Mouse (Mus musculus) neural tube, embryonic 13.5 days (tissue): Measurements from ENCODE around the gene Kifap3. TPM values are rescaled to one million over a fixed set of nuclear protein-coding genes. Genes with fewer than 3 reads are reported as not detected.

ENCODE experiments used
- ATAC-seq: fragments of 200-750 bp; cut with Nextera tagmentation; 2 replicates; pipeline ENCODE4 v1.8.0; 2017; ENCODE audit warnings: low read depth, mild to moderate bottlenecking, moderate TSS enrichment, moderate library complexity
- H3K27ac ChIP-seq: fragments of 300-500 bp; sonication (generic); replicated peaks from 2 replicates; pipeline ENCODE4 v1.5.1; 2015; ENCODE audit warnings: moderate library complexity, mild to moderate bottlenecking, inconsistent platforms
- H3K27me3 ChIP-seq: fragments of 300-500 bp; sonication (generic); 2 replicates; pipeline ENCODE4 v1.6.1; 2015; ENCODE audit warnings: mild to moderate bottlenecking, inconsistent platforms
- H3K36me3 ChIP-seq: fragments of 300-500 bp; sonication (generic); 2 replicates; pipeline ENCODE4 v1.6.1; 2015; ENCODE audit warnings: mild to moderate bottlenecking, inconsistent platforms
- H3K4me1 ChIP-seq: fragments of 300-500 bp; sonication (generic); replicated peaks from 2 replicates; pipeline ENCODE4 v1.6.1; 2015; ENCODE audit warnings: inconsistent platforms
- H3K4me2 ChIP-seq: fragments of 300-500 bp; sonication (generic); 2 replicates; pipeline ENCODE4 v1.6.1; 2015; ENCODE audit warnings: inconsistent platforms, mild to moderate bottlenecking, moderate library complexity
- H3K4me3 ChIP-seq: fragments of 300-500 bp; sonication (generic); 2 replicates; pipeline ENCODE4 v1.5.1; 2015; ENCODE audit warnings: mild to moderate bottlenecking, inconsistent platforms
- H3K9ac ChIP-seq: fragments of 300-500 bp; sonication (generic); 2 replicates; pipeline ENCODE4 v1.6.1; 2015; ENCODE audit warnings: moderate library complexity, mild to moderate bottlenecking, inconsistent platforms
- H3K9me3 ChIP-seq: fragments of 300-500 bp; sonication (generic); 2 replicates; pipeline ENCODE4 v1.6.1; 2016; ENCODE audit warnings: inconsistent platforms
- WGBS: fragments of 180-500 bp; shearing (Covaris S2); methylation state at CpG from one replicate; pipeline ENCODE4 v1.1.7; 2015; 5-methylcytosine and 5-hydroxymethylcytosine counted together
- polyA plus RNA-seq: library from polyadenylated mRNA; unstranded; fragments of >200 nt; fragmentation: Nextera tagmentation; extraction: Ambion mirVana; gene quantifications from 2 replicates; pipeline ENCODE4 v1.2.1, GENCODE M21; 2015

Kifap3 gene
- polyA plus RNA-seq, 1 experiment from 2014 or later: 105 TPM

DNA sequence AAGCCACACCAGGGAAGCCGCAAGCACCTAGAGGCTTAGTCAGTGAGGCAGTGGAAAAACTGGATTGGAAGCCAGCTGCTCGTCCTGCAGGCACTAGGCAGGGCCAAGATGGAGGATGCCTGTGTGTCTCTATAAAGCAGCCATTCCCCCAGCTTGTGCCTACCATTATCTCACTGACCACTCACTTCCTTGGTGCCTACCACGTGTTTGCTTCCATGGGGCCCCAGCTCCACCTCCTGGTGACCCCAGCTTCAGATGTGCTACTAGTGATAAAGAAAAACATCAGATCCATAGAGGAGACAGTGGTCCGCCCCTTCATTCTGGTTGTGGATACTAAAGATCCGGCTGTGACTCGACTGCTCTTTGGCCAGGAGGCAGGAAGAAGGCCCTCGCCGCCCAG is 152.4 kb downstream of the Kifap3 start:
- 81% methylated on average over 8 of the region's 8 CpGs for WGBS
- Histone ChIP-seq H3K9ac (0 out of 2 replicates have a peak overlapping the region, but pooled peaks have one; percentile 2), H3K36me3 (peaks cover 37% of the 10 kb centered on the region), H3K9me3 (no peaks in the 10 kb centered on the region), H3K27me3 (no peaks in the 10 kb centered on the region), H3K4me1 (peaks cover 24% of the 10 kb centered on the region), H3K27ac (no peak overlapping the region), H3K4me3 (no peak overlapping the region), H3K4me2 (no peak overlapping the region)
- no peak for ATAC-seq

- Histone ChIP-seq H3K27ac (no peak overlapping the region), H3K9me3 (no peaks in the 10 kb centered on the region), H3K4me1 (peaks cover 18% of the 10 kb centered on the region), H3K4me2 (no peak overlapping the region), H3K9ac (no peak overlapping the region), H3K27me3 (no peaks in the 10 kb centered on the region), H3K36me3 (peaks cover 62% of the 10 kb centered on the region), H3K4me3 (no peak overlapping the region)
- WGBS: 91% methylated on average over 2 of the region's 2 CpGs
- no peak for ATAC-seq
Observed at GRCm38 (mm10) chr1:163934591-163934990, 155.2 kb downstream of the Kifap3 start.

- Histone ChIP-seq H3K36me3 (peaks cover 92% of the 10 kb centered on the region), H3K4me1 (no peaks in the 10 kb centered on the region), H3K4me2 (no peak overlapping the region), H3K4me3 (no peak overlapping the region), H3K9ac (no peak overlapping the region), H3K27ac (no peak overlapping the region), H3K9me3 (no peaks in the 10 kb centered on the region), H3K27me3 (no peaks in the 10 kb centered on the region)
- whole genome bisulfite sequencing: 74% methylated on average over 6 of the region's 6 CpGs
- ATAC-seq: no peak
Observed at GRCm38 (mm10) chr1:163942056-163942455, 162.7 kb downstream of the Kifap3 start.

DNA sequence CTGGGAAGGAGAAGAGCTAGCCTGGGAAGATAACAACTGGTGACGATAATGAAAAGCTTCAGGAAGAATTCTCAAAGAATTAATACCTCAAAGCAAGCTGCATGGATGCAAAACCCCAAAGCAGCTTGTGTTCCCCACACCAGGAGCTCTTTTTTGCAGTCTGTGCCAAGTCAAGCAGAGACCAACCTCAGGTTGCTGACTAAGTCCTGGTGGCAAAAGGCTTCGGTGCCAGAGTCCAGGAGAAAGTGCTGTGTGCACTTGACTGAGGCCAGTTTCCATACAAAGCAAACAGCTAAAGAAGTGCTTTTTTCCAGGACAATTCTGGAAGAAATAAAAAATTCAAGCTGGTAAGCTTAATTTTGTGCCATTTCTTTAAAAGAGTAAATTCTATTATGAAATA is 174.0 kb downstream of the Kifap3 start:
- Histone ChIP-seq H3K27ac (no peak overlapping the region), H3K9ac (no peak overlapping the region), H3K27me3 (no peaks in the 10 kb centered on the region), H3K4me3 (no peak overlapping the region), H3K4me1 (no peaks in the 10 kb centered on the region), H3K36me3 (peaks cover 75% of the 10 kb centered on the region), H3K9me3 (no peaks in the 10 kb centered on the region), H3K4me2 (no peak overlapping the region)
- WGBS: 94% methylated on average over 2 of the region's 2 CpGs
- no peak for ATAC-seq

- H3K9ac ChIP-seq: no peak overlapping the region
- peaks cover 44% of the 10 kb centered on the region for H3K36me3 ChIP-seq
- no peaks in the 10 kb centered on the region for H3K27me3 ChIP-seq
- H3K4me2 ChIP-seq: no peak overlapping the region
- no peaks in the 10 kb centered on the region for H3K9me3 ChIP-seq
- ATAC-seq: no peak
- 87% methylated on average over 3 of the region's 3 CpGs for WGBS
- H3K4me3 ChIP-seq: no peak overlapping the region
- H3K4me1 ChIP-seq: no peaks in the 10 kb centered on the region
- H3K27ac ChIP-seq: no peak overlapping the region
Observed at GRCm38 (mm10) chr1:163958036-163958435, 178.7 kb downstream of the Kifap3 start.

DNA sequence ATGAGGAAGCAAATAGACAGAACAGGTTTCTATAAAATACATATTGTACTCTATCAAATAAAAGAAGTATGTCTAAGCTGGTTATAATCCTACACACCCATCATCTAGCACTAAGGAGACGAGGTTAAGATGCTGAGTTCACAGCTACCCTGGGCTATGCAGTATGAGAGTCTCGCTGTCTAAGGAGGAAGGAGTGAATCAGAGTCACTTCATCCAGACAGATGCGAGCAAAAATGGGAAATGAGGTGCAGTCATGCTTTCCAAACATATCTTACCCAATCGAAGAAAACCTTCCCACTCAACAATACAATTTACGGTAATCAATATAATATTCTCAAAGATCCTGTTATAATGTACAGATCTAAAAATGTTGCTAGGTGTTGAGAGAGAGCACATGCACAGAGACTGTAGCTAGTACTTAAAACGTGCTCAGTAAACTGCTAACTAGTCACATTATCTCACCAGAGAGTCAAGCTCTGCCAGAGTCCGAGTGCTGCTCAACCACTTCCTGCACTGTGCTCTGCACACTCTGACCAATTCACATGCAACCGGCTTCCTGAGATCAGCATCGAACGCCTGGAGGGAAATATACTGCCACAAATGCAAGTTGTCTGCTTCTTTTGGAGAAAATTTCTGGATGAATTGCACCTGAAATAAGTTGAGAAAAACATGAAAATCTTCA is 184.8 kb downstream of the Kifap3 start:
- Histone ChIP-seq H3K4me1 (no peaks in the 10 kb centered on the region), H3K36me3 (peaks cover 26% of the 10 kb centered on the region), H3K4me2 (no peak overlapping the region), H3K27me3 (no peaks in the 10 kb centered on the region), H3K4me3 (no peak overlapping the region), H3K27ac (no peak overlapping the region), H3K9me3 (no peaks in the 10 kb centered on the region), H3K9ac (no peak overlapping the region)
- no peak for ATAC-seq
- WGBS: 93% methylated on average over 10 of the region's 10 CpGs

Other genes starting within 250 kb of the Kifap3 start
- gene Mettl11b, start 54.4 kb upstream of the Kifap3 start, polyA plus RNA-seq: not detected in 2 replicates
- gene Scyl3, start 149.5 kb downstream of the Kifap3 start, polyA plus RNA-seq: 15.5 and 17.1 TPM in 2 replicates
- 5.7 and 8.0 TPM in 2 replicates for gene BC055324, start 215.2 kb downstream of the Kifap3 start, polyA plus RNA-seq
- gene Mettl18, start 215.3 kb downstream of the Kifap3 start, polyA plus RNA-seq: 8.3 and 9.8 TPM in 2 replicates